Mouse (Mus musculus): ENCODE results near the gene Fbxw11. TPM values are rescaled to one million over a fixed set of nuclear protein-coding genes. Genes with fewer than 3 reads are reported as not detected.

Fbxw11 gene
- polyA plus RNA-seq, 1 experiment from 2014 or later: 15.4 TPM

GRCm38 (mm10) chr11:32636275-32636674, 6.2 kb upstream of the Fbxw11 start:
- no peak overlapping the region for H3K27ac ChIP-seq (ENCODE audit: low read depth)
- H3K36me3 ChIP-seq (replicated peaks; ENCODE audit: insufficient read depth, low read length): no peaks in the 10 kb centered on the region
- peaks cover 16% of the 10 kb centered on the region for H3K4me1 ChIP-seq (ENCODE audit: insufficient read depth)
- TF ChIP-seq CTCF (IDR thresholded peaks at IDR 0.05; ENCODE audit: low read depth) (no peak), EP300 (IDR thresholded peaks at IDR 0.05; ENCODE audit: low read depth) (no peak)
- no peak overlapping the region for H3K9ac ChIP-seq (replicated peaks)
- H3K4me3 ChIP-seq (ENCODE audit: low read depth, low read length): no peak overlapping the region
- H3K27me3 ChIP-seq (ENCODE audit: insufficient read depth, low read length): no peaks in the 10 kb centered on the region
- no peak for ATAC-seq
- no peak for DNase-seq
- WGBS (ENCODE audit: insufficient replicate concordance): 28% methylated on average over 4 of the region's 4 CpGs
- H3K4me2 ChIP-seq (ENCODE audit: low read depth, low read length): no peak overlapping the region
- H3K9me3 ChIP-seq (ENCODE audit: low read length): no peaks in the 10 kb centered on the region

- 86% methylated on average over 8 of the region's 8 CpGs for WGBS (ENCODE audit: insufficient replicate concordance)
- Histone ChIP-seq H3K4me1 (ENCODE audit: insufficient read depth) (peaks cover 25% of the 10 kb centered on the region), H3K27ac (ENCODE audit: low read depth) (no peak overlapping the region), H3K9me3 (ENCODE audit: low read length) (no peaks in the 10 kb centered on the region), H3K27me3 (ENCODE audit: insufficient read depth, low read length) (no peaks in the 10 kb centered on the region), H3K4me3 (ENCODE audit: low read depth, low read length) (no peak overlapping the region), H3K4me2 (ENCODE audit: low read depth, low read length) (no peak overlapping the region), H3K9ac (replicated peaks) (no peak overlapping the region), H3K36me3 (replicated peaks; ENCODE audit: insufficient read depth, low read length) (no peaks in the 10 kb centered on the region)
- ATAC-seq (no peak), DNase-seq (no peak)
- TF ChIP-seq CTCF (IDR thresholded peaks at IDR 0.05; ENCODE audit: low read depth): no peak
- no peak for TF ChIP-seq EP300 (IDR thresholded peaks at IDR 0.05; ENCODE audit: low read depth)
These were observed 3.8 kb upstream of the Fbxw11 start for GRCm38 (mm10) chr11:32638521-32639255.

GRCm38 (mm10) chr11:32640617-32641016, 1.9 kb upstream of the Fbxw11 start:
- ATAC-seq: no peak
- peaks cover 27% of the 10 kb centered on the region for H3K4me1 ChIP-seq (ENCODE audit: insufficient read depth)
- WGBS (ENCODE audit: insufficient replicate concordance): 48% methylated on average over 4 of the region's 4 CpGs

GRCm38 (mm10) chr11:32642899-32643886, 669 bp downstream of the Fbxw11 start:
- ATAC-seq: peak; percentile 49
- H3K36me3 ChIP-seq (replicated peaks; ENCODE audit: insufficient read depth, low read length): no peaks in the 10 kb centered on the region
- WGBS (ENCODE audit: insufficient replicate concordance): 1% methylated on average over 42 of the region's 54 CpGs
- H3K4me2 ChIP-seq (ENCODE audit: low read depth, low read length): peak overlapping the region; percentile 82
- DNase-seq: no peak
- TF ChIP-seq EP300 (IDR thresholded peaks at IDR 0.05; ENCODE audit: low read depth) (no peak), CTCF (IDR thresholded peaks at IDR 0.05; ENCODE audit: low read depth) (no peak)
- no peaks in the 10 kb centered on the region for H3K27me3 ChIP-seq (ENCODE audit: insufficient read depth, low read length)
- H3K4me1 ChIP-seq (ENCODE audit: insufficient read depth): peaks cover 28% of the 10 kb centered on the region
- peak overlapping the region; percentile 99 for H3K9ac ChIP-seq (replicated peaks)
- peak overlapping the region; percentile 92 for H3K27ac ChIP-seq (ENCODE audit: low read depth)
- H3K4me3 ChIP-seq (ENCODE audit: low read depth, low read length): peak overlapping the region; percentile 98
- H3K9me3 ChIP-seq (ENCODE audit: low read length): no peaks in the 10 kb centered on the region

More at GRCm38 (mm10) chr11:32640617-32641016, 1.9 kb upstream of the Fbxw11 start:
- 0 out of 2 replicates have a peak, but pooled peaks have one; percentile 39 for TF ChIP-seq EP300 (IDR thresholded peaks at IDR 0.05; ENCODE audit: low read depth)
- TF ChIP-seq CTCF (IDR thresholded peaks at IDR 0.05; ENCODE audit: low read depth): no peak
- no peaks in the 10 kb centered on the region for H3K36me3 ChIP-seq (replicated peaks; ENCODE audit: insufficient read depth, low read length)
- no peak overlapping the region for H3K4me3 ChIP-seq (ENCODE audit: low read depth, low read length)
- peak overlapping the region; percentile 82; the same call in 1 of the 2 replicates for H3K4me2 ChIP-seq (ENCODE audit: low read depth, low read length)
- no peak overlapping the region; the same call in 1 of the 2 replicates for H3K9ac ChIP-seq (replicated peaks)
- no peaks in the 10 kb centered on the region for H3K27me3 ChIP-seq (ENCODE audit: insufficient read depth, low read length)
- peak overlapping the region; percentile 7; the same call in 1 of the 2 replicates for H3K27ac ChIP-seq (ENCODE audit: low read depth)
- no peaks in the 10 kb centered on the region for H3K9me3 ChIP-seq (ENCODE audit: low read length)
- no peak for DNase-seq

- H3K27ac ChIP-seq (ENCODE audit: low read depth): peak overlapping the region; percentile 92
- peak overlapping the region; percentile 82 for H3K4me2 ChIP-seq (ENCODE audit: low read depth, low read length)
- no peak for TF ChIP-seq EP300 (IDR thresholded peaks at IDR 0.05; ENCODE audit: low read depth)
- no peak for TF ChIP-seq CTCF (IDR thresholded peaks at IDR 0.05; ENCODE audit: low read depth)
- peaks cover 28% of the 10 kb centered on the region for H3K4me1 ChIP-seq (ENCODE audit: insufficient read depth)
- peak overlapping the region; percentile 99 for H3K9ac ChIP-seq (replicated peaks)
- H3K36me3 ChIP-seq (replicated peaks; ENCODE audit: insufficient read depth, low read length): no peaks in the 10 kb centered on the region
- ATAC-seq (no peak), DNase-seq (no peak)
- H3K4me3 ChIP-seq (ENCODE audit: low read depth, low read length): peak overlapping the region; percentile 98
- 17% methylated on average over 3 of the region's 3 CpGs for WGBS (ENCODE audit: insufficient replicate concordance)
- no peaks in the 10 kb centered on the region for H3K9me3 ChIP-seq (ENCODE audit: low read length)
- H3K27me3 ChIP-seq (ENCODE audit: insufficient read depth, low read length): no peaks in the 10 kb centered on the region
These were observed 1.5 kb downstream of the Fbxw11 start for GRCm38 (mm10) chr11:32644010-32644409.

- Histone ChIP-seq H3K4me2 (ENCODE audit: low read depth, low read length) (no peak overlapping the region), H3K4me1 (ENCODE audit: insufficient read depth) (peaks cover 25% of the 10 kb centered on the region), H3K9ac (replicated peaks) (no peak overlapping the region), H3K27ac (ENCODE audit: low read depth) (no peak overlapping the region), H3K9me3 (ENCODE audit: low read length) (no peaks in the 10 kb centered on the region), H3K36me3 (replicated peaks; ENCODE audit: insufficient read depth, low read length) (no peaks in the 10 kb centered on the region), H3K4me3 (ENCODE audit: low read depth, low read length) (no peak overlapping the region), H3K27me3 (ENCODE audit: insufficient read depth, low read length) (no peaks in the 10 kb centered on the region)
- no peak for ATAC-seq
- TF ChIP-seq EP300 (IDR thresholded peaks at IDR 0.05; ENCODE audit: low read depth): no peak
- TF ChIP-seq CTCF (IDR thresholded peaks at IDR 0.05; ENCODE audit: low read depth): no peak
- DNase-seq: no peak
- 67% methylated on average over 2 of the region's 2 CpGs for WGBS (ENCODE audit: insufficient replicate concordance)
These were observed 4.7 kb downstream of the Fbxw11 start for GRCm38 (mm10) chr11:32647265-32647664.

Measured in liver, postnatal 0 days (tissue).